Mouse (Mus musculus) ovary, adult 18-20 months (tissue): ENCODE data around the gene Proca1.
A peak's percentile ranks its signal among the peaks of the same experiment; 100 is the strongest.

ENCODE experiments used
- DNase-seq: peaks from one replicate; pipeline ENCODE4 v3.0.0; 2022; ENCODE audit warnings: low spot score, mixed read lengths

Gene Proca1

GRCm38 (mm10) chr11:78193113-78193512 lies at the start of gene Proca1:
Gene Proca1, plus strand, starts transcription at chr11:78193392.
- DNase-seq: no peak

- DNase-seq: no peak
Observed at GRCm38 (mm10) chr11:78143520-78143919, 49.7 kb upstream of the Proca1 start.

- DNase-seq: no peak
Observed at GRCm38 (mm10) chr11:78146168-78146567, 47.0 kb upstream of the Proca1 start.

GRCm38 (mm10) chr11:78146707-78147543 lies 46.3 kb upstream of the Proca1 start:
- no peak for DNase-seq

DNA sequence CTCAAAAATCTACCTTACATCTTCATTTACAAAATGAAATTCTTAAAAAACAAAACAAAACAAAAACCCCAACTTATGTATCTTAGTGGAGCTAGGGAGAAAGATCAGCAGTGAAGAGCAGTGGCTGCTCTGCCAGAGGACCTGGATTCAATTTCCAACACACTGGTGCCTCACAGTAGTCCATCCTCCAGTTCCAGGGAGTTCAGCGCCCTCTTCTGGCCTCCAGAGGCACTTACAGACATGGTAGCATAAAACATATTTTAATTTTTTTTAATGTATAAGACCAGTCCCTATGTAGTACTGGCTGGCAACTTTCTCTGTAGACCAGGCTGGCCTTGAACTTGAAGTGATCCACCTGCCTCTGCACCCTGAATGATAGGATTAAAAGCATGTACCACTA lies 42.0 kb upstream of the Proca1 start:
- DNase-seq: no peak

- peak; percentile 61 for DNase-seq
Observed at GRCm38 (mm10) chr11:78152299-78153231, 40.6 kb upstream of the Proca1 start.

- DNase-seq: no peak
Observed at GRCm38 (mm10) chr11:78153778-78154177, 39.4 kb upstream of the Proca1 start.

GRCm38 (mm10) chr11:78155674-78156073 lies 37.5 kb upstream of the Proca1 start:
- no peak for DNase-seq

GRCm38 (mm10) chr11:78156156-78156699 lies 37.0 kb upstream of the Proca1 start:
- no peak for DNase-seq

DNA sequence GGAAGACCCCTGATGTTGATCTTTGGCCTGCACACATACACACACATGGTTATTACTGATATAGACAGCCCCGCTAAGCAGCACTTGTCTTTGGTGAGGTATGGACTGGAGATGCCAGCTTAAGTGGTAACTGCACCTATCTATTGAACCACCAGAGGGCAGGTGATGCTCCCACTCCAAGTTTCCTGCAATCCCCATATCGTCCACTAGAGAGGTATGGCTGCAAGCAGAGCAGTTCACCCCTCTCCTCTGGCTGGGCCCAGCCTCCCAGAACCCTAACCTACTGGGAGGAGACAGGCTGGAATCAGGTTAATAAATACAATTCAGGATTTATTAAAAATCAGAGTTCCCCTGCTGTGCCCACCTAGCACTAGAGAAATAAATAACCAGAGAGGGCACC lies 34.1 kb upstream of the Proca1 start:
- DNase-seq: peak; percentile 69

- no peak for DNase-seq
Observed at GRCm38 (mm10) chr11:78159557-78159956, 33.6 kb upstream of the Proca1 start.

- DNase-seq: no peak
Observed at GRCm38 (mm10) chr11:78160171-78160570, 33.0 kb upstream of the Proca1 start.

DNA sequence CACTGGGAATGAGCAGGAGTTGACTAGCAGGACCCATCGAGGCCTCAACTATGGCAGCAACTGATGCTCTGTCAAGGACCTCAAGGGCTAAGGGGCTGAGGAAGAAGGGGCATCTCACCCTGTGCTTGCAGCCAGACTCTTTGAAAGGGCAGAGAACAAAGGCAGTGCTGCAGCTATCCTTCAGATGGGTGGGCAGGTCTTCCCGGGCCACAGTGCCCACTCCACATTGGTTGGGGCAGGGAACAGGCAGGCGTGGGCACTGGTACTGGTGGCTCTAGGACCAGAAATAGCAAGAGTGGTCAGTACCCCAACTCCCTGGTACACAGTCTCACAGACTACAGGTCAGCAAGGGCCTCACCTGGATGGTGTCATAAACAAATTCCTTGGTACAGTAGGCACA lies 32.5 kb upstream of the Proca1 start:
- DNase-seq: no peak

- DNase-seq: no peak
Observed at GRCm38 (mm10) chr11:78161169-78161568, 32.0 kb upstream of the Proca1 start.

DNA sequence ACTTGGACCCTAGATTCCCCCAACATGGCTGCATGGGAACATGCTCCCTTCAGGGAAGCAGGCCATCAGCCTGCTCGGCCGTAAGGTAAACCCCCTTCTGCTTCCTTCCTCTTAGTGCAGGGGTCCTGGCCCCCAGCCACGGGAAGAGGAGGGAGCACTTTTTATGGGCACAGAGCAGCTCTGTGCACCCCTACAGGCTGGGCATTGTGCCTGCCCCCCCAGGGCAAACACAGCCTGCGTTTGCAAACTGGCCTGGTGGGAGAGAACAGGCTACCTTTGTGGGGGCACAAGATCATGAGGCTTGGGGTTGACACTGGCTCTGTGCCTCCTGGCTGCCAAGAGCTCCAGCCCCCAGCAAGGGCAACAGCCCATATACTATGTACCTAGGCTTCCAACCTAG lies 31.2 kb upstream of the Proca1 start:
- DNase-seq: no peak

DNA sequence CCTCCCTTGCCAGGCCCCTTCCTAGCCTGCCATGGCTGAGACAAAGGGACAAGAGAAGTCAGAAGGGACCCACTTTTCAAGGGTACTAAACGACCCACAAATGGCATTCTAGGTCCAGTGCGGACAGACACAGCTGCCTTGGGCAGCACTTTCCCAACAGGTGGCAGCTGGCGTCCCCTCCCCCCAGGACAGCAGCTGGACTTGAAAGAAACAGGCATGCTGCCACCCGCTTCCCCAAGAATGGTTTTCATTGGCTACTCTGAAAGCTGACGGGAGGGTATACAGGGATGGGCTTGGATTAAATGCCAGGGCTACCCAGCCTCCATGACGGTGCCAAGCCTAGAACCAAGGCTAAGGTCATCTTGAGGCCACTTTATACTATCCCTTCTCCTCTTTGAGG lies 30.7 kb upstream of the Proca1 start:
- DNase-seq: no peak

- no peak for DNase-seq
Observed at GRCm38 (mm10) chr11:78163045-78163444, 30.1 kb upstream of the Proca1 start.

DNA sequence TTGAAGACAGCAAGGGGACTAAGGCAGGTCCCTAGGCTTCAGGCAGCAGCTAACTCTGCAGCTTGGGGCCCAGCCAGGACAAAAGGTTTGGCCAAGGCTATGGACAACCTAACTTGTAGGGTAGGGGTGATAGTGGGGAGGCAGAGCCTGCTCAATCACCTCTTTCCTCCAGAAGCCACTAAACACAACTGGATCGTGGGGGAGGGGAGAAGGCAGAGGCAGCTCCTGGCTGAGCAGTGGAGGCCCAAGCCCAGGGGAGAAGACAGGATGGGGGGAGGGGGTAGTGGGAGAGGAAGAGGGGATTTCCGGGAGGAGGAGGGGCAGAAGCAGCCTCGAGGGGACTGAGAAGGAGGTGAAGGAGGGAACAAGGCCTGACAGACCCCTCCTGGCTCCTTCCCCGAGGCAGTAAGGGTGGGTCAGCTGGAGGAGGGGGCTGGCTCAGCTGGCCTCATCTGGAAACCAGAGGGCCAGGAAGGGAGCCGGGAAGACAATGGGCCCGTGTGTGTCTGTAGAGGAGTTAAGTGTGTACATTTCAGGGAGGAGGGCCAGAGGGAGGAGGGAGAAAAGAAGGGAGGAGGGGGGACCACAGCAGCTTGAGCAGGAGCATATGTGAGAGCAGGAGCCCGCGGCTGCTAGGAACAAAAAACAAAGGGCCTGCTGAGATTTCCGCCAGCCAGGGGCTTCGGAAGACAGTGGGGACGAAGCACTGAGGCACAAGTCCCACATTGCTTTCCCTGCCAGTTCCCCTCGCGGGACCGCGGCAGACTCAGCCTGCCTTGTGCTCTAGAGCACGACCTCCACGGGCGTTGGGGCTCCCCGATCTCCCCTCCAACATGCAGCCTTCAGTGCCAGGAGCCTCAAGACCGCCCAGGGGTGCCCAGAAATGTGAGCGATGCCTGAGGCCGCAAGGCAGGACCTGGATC lies 29.2 kb upstream of the Proca1 start:
- DNase-seq: peak; percentile 55

- DNase-seq: no peak
Observed at GRCm38 (mm10) chr11:78164604-78164923, 28.6 kb upstream of the Proca1 start.

- peak; percentile 75 for DNase-seq
Observed at GRCm38 (mm10) chr11:78164924-78165760, 28.1 kb upstream of the Proca1 start, which contains the start of gene Traf4. Gene Traf4, minus strand, starts transcription at chr11:78165589.

DNA sequence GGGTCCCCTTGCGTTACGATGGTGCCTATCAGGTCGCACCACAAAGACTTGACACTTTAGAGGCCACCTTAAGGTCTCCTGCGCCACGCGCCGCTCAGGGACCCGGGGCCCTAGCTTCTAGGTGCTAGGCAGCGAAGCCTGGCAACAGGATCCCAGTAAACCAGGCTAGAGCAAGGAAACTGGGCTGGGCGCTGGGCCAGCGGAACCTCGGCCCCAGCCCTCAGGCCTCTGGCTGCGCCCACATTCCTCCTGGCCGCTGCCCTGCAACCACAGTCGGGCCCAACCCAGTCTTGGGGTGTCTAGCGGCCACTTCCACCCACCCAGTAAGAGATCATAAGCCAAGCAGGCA lies 27.5 kb upstream of the Proca1 start:
- no peak for DNase-seq
